Mouse (Mus musculus) heart, postnatal 10 days (tissue): ENCODE measurements at regions not wholly inside any gene's neighbourhood (a gene's known extent, or its start where the extent isn't known, plus 50 kb on each side); places are given as distances from the start of the nearest gene placed in this dataset.

ENCODE experiments used
- DNase-seq, 2 experiments: peaks; one replicate each; pipeline ENCODE4 v3.0.0; 2021
- intact Hi-C: fragments of 180-260 bp; cut with DNase I; formaldehyde crosslinking; loops from one replicate; pipeline ENCODE4 v1.15.1; 2025

DNA sequence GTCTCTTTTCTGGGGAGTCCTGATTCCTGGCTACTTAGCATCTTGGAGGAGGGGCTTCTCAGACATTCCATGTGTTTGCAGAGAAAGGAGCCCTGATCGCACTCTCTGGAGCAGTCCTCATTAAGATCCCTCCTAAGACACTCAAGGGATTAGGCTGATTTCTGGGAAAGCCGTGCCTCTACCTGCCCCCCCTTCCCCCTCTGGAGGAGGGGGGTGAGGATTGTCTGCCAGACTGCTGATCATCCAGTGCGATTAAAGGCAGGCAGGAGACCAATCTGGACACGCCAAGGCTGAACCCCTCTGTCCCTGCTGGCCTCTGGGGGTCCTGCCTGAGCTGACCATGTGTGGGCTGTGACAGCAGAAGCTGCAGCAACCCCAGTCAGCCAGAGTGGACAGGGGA, 65.4 kb downstream of the Vegfa start:
- intact Hi-C loops: no loop called here
- DNase-seq: no peak

DNA sequence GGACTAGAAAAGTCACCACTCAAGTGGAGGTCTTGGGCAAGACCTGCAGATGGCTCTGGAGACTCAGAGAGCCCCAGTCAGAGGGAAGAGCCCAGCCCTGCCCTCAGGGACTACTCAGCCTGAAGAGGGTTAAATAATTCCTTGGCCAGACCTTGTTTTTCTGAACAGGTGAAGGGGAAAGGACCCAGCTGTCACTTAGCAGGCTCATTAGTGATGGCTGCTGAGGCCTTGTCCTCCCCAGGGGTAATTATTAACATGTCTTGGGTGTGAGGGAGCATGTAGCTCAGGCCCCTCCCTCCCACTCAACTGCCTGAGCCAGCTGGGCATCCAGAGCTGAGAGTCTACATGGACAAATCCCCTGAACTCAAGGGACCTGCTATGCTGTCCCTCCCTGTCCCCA, 68.1 kb downstream of the Vegfa start:
- intact Hi-C loops: no loop called here
- DNase-seq: no peak

DNA sequence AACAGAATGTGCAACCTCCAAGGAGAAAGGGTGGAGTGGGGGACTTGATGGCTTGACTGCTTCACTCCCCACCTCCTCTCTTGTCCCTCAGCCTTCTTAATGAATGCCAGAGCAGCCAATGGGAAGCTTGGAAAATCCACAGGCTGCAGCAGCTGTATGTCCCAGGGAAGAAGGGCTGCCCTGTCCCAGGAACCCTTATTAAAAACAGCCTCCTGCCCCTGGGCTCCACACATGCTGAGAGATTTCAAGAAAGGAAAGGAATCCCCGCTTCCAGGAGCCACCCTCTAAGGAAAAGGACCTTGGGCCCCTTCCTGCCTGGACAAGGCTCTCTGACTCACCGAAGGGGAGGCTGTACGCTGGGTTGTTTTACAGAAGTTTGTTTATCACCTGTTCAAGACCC, 68.8 kb downstream of the Vegfa start:
- DNase-seq: no peak

DNA sequence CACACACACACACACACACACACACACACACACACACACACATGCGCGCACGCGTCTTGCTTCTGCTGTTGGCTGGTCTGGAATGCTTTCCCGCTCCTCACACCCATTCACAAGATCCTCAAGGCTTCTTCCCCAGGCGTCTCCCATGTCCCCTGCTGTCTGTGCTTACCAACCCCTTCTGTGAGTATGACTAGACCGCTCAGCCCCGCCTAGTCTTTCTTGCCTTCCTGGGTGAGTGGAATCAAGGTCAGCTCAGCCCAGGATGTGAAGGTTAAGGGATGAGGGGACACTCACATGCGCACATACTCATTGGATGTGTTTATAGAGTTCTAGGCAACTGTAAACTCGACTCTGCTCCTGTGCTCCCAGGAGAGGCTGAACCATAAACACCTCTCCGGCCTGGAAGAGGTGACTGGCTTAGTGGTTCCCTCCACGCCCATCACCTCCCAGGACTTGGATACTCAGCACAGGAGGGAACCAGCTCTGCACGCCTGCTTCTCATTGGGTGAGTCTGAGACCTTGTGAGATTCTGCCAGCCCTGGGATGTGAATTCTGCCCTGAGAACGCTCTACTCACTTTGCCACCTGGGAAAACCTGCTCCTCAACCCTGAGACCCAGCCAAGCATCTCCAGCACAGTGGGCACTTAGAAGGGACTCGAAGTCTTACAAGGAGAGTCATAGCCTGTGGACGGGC, 70.4 kb downstream of the Vegfa start:
- no peak for DNase-seq
- intact Hi-C loops: no loop called here

More for the DNA sequence above, 68.8 kb downstream of the Vegfa start:
- intact Hi-C loops: no loop called here

DNA sequence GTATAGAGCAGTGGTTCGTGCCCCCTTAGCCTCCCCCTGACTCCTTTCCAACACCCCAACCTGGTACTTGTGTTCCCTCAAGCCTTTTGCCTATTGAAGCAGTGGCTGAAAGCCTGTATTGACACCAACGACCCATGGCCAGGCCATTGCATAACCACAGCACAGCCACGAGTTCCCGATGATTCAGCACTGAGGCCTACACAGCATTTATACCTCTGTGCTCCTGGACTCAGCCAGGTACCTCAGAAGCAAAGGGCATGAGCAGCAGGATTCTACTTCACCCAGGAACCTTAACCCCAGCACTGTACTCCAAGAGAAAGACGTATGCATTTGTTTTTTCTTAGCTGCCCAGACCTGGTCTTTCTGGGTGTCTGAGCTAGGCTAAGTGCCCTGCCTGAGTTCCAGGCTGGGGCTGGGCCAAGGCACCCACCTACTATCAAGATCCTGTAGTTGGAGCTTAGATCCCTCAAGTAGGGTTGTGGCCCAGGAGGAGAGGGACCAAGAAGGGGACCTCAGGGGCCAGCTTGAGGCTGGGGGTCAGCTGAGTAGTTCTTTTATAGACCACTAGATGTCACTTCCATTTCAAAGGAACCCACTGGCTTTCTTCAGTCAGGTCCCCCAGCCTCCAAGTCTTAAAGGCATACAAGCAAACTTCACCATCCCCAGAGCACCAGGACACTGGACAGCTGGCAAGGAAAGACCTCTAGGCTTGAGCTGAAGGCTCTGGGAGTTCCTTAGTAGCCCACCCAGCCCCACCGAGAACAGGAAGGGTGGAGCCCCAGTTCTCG, 73.9 kb downstream of the Vegfa start:
- peak; percentile 17 to 20 for DNase-seq
- intact Hi-C loops: loop anchor here (5.0 kb wide), 2 partner anchors 74 to 174 kb away; partner anchors contain the start of gene Vegfa

DNA sequence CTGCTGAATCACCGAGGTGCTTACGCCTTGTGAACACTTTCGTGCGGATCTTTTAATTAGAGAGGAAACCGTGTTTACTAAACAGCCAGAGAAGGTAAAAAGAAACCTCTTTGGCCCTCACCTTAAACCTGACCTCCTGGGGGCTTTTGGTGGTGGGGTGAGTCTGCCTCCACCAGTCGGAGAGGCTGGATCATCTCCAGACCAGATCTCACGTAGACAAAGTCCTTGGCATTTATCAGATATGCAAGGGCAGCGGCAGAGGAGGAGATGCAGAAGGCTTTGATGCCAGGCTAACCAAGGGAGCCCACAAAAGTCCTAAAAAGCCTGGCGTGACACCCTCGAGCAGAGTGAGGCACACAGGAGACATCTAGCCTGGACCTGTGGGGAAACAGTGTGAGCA, 76.7 kb downstream of the Vegfa start:
- intact Hi-C loops: loop anchor here (5.0 kb wide), 2 partner anchors 77 to 177 kb away; partner anchors contain the start of gene Vegfa
- no peak for DNase-seq

DNA sequence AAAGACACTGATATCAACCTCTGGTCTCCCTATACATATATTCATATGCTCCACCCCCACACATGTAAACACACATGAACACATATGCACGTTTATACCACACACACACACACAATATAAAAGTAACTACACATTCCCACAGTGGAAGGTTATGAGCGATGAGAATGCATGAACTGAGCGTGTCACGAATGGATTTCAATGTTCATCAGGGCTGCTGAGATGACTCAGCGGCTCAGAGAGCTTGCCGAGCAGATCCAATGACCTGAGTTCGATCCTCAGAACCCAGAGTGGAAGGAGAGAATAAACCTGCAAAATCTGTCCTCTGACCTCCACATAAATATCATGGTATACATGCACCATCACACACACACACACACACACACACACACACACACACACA, 77.3 kb downstream of the Vegfa start:
- DNase-seq: no peak

DNA sequence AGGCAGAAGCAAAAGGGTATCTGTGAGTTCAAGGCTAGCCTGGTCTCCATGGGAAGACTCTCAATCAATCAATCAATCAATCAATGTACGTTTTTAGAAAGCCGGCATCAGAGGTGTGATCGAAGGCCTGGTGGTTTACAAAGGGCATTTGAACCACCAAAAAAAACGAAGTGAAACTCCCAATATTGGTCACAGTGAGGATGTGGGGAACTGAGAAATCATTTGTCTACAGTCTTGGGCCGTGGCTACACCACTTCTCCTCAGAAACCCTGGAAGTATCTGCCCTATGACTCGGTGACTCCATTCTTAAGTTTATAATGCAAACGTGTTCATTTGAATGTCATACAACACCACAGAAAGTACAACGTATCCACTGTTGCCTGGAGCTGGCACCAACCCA, 78.6 kb downstream of the Vegfa start:
- intact Hi-C loops: no loop called here

More for the DNA sequence above, 77.3 kb downstream of the Vegfa start:
- intact Hi-C loops: loop anchor here (5.0 kb wide), 2 partner anchors 77 to 177 kb away; partner anchors contain the start of gene Vegfa

DNA sequence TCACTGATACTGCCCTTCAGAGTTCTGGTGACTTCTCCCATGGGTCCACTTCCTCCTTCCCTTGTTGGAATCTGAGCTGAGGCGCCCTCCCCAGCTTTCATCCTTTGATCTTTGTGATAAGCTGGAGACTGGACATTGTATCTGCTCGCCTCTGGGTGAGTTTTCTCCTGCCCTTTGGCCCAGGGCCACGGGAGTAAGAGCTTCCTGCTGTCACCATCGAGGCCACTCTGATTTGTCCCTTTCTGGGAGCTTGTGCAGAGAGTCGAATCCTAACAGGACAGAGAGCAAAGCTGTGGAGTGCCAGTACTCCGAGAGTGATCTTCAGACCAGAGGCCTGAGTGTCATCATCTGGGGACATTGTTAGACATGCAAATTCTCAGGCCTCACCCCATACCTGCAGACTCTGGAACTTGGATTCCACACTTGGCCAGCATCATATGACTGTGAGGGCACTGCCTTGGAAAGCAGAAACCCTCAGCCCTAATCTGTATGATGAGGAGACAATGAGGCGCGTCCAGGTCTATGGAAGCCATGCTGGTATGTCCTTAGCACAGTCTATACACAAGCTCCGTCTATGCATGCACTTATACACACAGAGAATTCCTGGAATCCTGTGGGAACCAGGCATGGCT, 81.5 kb downstream of the Vegfa start:
- intact Hi-C loops: no loop called here
- no peak for DNase-seq

More for the DNA sequence above, 78.6 kb downstream of the Vegfa start:
- DNase-seq: no peak

DNA sequence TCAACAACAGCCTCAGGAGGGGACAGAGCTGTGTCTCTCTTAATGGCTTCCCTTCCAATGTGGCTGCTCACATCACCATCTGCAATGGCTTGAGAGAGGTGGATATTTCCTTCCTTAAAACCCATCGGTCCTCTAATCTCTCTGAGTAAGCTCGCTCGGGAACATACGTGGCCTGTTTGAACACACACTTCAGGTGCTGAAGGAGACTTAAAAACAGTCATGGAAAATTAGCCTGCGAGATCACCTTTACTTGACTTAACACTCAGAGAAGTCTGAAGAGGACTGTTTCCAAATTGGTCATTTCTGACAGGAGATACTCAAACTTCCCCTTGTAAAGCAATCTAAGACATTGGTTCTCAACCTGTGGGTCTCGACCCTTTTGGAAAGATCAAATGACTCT, 83.0 kb downstream of the Vegfa start:
- no peak for DNase-seq
- intact Hi-C loops: no loop called here

DNA sequence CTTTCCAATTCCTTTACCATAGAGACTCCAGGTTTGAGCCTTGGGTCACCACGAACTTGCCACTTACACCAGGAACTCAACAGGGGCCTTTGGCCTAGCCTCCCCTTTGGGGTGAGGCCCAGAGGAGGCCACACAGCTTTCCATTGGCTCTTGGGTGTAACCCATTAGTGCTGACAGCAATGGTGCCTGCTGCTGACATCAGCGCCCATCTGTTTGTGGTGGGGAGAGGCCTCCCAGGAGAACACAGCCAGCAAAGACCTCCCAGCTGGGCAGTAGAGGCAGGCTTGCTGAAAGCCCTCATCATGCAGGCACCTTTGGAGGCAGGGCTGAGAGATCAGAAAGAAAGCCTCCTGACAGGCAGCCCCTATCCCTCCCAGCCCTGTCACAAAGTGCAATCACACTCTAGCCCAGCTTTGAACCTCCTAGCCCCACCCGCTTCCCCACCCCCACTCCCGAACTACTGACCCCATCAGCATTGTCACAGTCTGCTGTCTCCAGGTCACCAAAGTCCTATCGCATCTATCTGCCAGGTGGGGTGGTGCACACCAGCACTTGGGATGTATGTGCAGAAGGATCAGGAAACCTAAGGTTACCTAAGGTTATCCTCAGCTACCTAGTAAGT, 83.7 kb downstream of the Vegfa start:
- intact Hi-C loops: no loop called here
- no peak for DNase-seq

DNA sequence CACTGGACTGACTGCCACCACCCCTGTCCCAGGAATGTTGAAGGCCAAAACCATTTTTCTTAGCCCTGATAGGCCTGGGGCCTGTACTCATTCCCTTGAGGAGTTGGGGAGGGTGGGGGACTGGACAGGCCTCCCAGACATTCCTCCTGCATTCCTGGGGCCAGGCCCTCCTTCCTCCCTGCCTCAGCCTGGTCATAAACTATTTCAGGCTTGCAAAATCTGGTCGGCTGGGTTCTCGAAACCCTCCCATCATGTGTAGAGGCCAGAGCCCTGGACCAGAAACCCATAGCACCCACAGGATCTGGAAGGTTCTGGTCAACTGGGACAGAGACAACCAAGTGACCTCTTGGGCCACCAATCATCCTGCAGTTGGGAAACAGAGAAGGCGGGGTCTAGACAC, 87.2 kb downstream of the Vegfa start:
- intact Hi-C loops: no loop called here

DNA sequence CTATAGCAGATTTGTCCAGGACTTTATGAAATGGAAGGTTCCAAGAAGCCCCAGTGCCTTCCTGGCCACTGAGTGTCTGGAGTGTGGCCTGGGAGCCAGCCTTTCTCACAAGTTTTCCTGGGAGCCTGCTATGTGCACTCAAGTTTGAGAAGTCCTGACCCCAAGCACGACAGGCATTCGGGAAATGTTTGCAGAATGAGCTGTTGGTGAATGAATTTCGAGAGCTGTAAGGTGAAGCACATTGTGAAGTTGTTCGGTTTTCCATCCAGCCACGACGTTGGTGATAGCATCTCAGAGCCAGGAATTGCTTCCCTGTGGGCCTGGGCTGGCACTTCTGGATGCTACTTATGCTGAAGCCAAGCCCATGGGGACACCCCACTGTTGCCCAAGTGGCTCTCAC, 88.9 kb downstream of the Vegfa start:
- no peak for DNase-seq
- intact Hi-C loops: no loop called here

More for the DNA sequence above, 87.2 kb downstream of the Vegfa start:
- no peak for DNase-seq

DNA sequence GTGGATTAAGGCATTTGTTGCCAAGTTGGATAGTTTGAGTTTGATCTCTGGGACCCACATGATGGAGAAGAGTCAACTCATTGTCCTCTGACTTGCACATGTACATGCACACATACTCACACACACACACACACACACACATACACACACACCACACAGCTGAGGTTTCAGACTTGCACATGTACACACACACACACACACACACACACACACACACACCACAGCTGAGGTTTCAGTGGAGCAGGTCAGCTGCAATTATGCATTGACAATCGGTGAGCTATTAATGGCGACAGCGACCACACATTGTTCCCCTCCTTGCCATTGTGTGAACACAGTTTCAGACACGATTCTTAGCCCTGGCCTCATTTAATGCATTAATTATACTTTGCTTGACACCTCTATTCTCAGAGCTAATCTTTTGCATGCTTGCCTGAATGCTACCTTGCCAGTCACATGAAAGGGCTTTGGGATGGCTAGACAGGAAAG, 90.2 kb downstream of the Vegfa start:
- DNase-seq: no peak

DNA sequence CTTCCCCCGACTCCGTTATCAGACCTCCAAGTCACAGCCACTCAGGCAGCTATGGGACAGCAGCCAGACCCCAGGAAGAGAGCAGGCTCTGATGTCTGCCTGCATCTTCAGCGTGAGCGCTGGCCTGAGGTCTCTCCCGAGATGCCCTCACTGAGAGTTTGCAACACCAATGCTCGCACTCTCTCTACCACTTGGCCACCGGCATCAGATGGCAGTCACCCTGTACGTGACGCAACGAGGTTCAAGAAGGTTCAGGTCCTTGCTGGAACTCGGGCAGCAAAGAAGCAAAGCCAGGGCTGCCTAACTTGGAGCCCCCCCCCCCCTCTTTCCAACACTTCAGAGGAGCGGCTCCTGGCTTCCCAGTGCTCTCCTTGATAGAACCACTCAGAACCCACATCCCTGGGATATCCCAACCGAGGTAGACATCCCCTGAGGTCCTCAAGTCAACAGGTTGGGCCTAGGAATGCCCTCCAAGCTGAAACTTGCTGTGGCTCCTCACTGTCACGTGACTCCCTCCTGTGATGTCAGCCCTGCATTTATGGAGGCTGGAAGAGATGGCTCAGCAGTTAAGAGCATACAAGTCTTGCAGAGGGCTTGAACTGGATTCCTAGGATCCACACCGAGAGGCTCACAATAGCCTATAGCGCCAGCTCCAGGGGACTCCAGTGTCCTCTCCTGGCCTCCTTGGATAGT, 91.9 kb downstream of the Vegfa start:
- intact Hi-C loops: no loop called here
- DNase-seq: no peak

More for the DNA sequence above, 90.2 kb downstream of the Vegfa start:
- intact Hi-C loops: no loop called here

DNA sequence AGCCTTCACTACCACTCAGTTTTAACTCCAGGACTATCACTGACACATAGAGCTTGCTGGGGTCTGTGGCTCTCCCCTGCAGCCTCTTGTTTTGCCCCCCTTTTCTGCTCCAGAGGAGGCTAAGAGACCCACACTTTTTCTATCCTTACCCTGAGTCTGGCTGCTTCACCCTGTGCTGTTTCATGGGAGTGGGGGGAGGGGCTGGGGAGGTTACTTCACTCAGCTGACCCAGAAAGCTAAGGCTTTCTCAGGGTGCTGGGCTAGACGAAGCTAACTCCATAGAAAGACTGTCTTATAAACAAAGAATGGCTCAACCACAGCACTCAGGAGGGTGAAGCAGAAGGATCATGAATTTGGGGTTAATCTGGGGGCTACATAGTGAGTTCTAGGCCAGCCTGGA, 93.9 kb downstream of the Vegfa start:
- DNase-seq: no peak
- intact Hi-C loops: no loop called here

DNA sequence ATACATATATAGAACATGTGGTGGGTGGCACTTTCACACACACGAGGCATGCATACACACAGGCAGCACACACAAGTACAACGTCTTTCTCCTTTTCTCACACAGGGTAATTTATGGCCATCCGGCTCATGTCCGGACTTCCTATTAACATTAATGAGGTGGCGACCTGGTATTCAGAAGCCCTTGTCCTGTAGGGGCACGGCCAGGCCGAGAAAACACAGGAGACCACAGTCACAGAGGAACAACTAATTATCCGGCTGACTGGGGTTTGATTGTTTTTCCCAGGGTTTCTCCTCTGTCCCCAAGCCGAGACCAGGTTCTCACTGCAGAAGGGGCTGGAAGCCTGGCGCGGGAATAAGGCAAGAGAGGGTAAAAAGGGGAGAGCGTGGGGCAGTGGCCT, 95.6 kb downstream of the Vegfa start:
- DNase-seq: no peak
- intact Hi-C loops: no loop called here

DNA sequence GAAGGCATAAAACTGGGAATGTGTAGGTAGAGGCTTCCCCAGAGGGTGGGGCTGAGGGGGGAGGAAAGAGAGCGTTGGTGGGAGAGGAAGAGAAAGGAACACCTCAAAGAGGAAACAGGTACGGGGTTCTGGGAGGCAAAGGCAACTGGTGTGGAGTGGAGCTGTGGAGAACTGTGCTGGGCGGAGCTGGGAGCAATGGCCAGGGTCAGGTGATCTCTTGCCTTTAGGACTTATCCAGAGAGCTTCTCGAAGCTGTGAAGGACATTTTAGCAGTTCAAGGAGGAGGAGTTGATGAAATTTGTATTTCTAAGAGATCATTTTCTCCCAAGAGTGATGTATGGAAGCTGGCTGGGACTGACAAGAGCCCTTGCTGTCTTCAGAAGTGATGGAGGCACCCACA, 96.9 kb downstream of the Vegfa start:
- intact Hi-C loops: no loop called here
- DNase-seq: no peak

DNA sequence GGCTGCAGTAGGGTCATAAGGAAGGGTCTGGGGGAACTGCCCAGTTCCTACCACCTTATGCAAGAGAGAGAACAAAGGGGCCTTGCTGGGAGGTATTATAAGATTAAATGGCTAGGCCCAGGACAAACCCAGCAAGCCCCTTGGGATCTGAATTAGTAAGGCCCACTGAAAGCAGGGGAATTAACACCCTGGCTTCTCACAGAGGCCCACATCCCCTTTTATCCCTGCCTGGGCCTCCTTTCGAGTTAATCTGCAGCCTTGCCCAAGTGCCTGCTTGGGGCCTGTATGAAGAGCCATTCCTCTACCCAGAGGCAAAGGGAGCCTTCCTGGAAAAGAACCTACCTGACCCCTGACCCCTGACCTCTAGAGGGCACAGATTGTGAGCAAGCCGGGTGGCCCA, 98.2 kb downstream of the Vegfa start:
- intact Hi-C loops: no loop called here
- DNase-seq: no peak

DNA sequence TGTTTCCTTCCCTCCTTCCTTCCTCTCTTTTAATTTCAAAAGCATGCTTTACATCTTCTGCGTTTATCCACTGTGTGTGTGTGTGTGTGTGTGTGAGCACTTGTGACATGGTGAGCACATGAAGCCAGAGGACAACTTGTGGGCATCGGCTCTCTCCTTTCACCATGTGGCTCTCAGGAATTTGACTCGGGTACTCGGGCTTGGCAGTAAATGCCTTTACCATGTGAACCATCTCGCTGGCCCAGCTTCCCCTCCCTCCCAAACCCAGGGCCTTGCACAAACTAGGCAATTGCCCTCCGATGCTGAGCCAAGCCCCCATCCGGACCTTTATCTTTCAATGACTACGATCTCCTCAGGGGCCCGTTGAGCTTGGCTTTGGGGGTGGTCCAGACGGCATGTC, 99.1 kb downstream of the Vegfa start:
- peak in 1 of 2 experiments; percentile 31 for DNase-seq
- intact Hi-C loops: no loop called here
